Mouse (Mus musculus) C2C12 (cell line): ENCODE measurements around the gene Nudt16l1. TPM values are rescaled to one million over a fixed set of nuclear protein-coding genes. Genes with fewer than 3 reads are reported as not detected.

Experiments
- H3K27me3 ChIP-seq: one replicate; pipeline ENCODE4 v1.6.1; 2011; ENCODE audit not compliant: control insufficient read depth, insufficient read depth, insufficient read length
- H3K36me3 ChIP-seq: one replicate; pipeline ENCODE4 v1.6.1; 2011; ENCODE audit not compliant: control insufficient read depth, insufficient read depth
- H3K4me3 ChIP-seq: one replicate; pipeline ENCODE4 v1.5.1; 2011; ENCODE audit warnings: mild to moderate bottlenecking, control low read depth; ENCODE audit not compliant: poor library complexity, insufficient read depth, severe bottlenecking
- H3K79me2 ChIP-seq: one replicate; pipeline ENCODE4 v1.6.1; 2011; ENCODE audit not compliant: control insufficient read depth, insufficient read depth
- H3K79me3 ChIP-seq: one replicate; pipeline ENCODE4 v1.6.1; 2011; ENCODE audit warnings: low read depth, control low read depth
- H3ac ChIP-seq: one replicate; pipeline ENCODE3; 2011; ENCODE audit warnings: low read depth; ENCODE audit not compliant: control insufficient read depth, insufficient read length
- CEBPB ChIP-seq: IDR thresholded peaks from one replicate; pipeline ENCODE4 v1.6.1; 2011; ENCODE audit warnings: low read depth, mild to moderate bottlenecking, control low read depth, moderate library complexity
- CTCF ChIP-seq: IDR thresholded peaks from one replicate; pipeline ENCODE4 v1.5.1; 2011; ENCODE audit not compliant: control insufficient read depth, insufficient read depth, insufficient read length
- FOSL1 ChIP-seq: IDR thresholded peaks from one replicate; pipeline ENCODE4 v1.8.0; 2011; ENCODE audit warnings: mild to moderate bottlenecking, low read length; ENCODE audit not compliant: poor library complexity, insufficient read depth, severe bottlenecking
- MAX ChIP-seq: IDR thresholded peaks from one replicate; pipeline ENCODE4 v1.6.1; 2011; ENCODE audit warnings: mild to moderate bottlenecking, control low read depth
- MYOD1 ChIP-seq: IDR thresholded peaks from one replicate; pipeline ENCODE4 v1.6.1; 2011; ENCODE audit warnings: low read depth; ENCODE audit not compliant: control insufficient read depth, insufficient read length
- MYOG ChIP-seq: IDR thresholded peaks from one replicate; pipeline ENCODE4 v1.6.1; 2011; ENCODE audit not compliant: control insufficient read depth, insufficient read length; ENCODE audit errors: extremely low read depth
- USF1 ChIP-seq: IDR thresholded peaks from one replicate; pipeline ENCODE4 v1.6.1; 2011; ENCODE audit warnings: low read depth, mild to moderate bottlenecking, control low read depth, moderate library complexity
- polyA plus RNA-seq: library from polyadenylated mRNA; unstranded; fragments of >200 nt; fragmentation: generic; extraction: Trizol; gene quantifications from one replicate; pipeline ENCODE4 v1.2.1, GENCODE M21; 2012; ENCODE audit warnings: missing spikeins

The Nudt16l1 gene
- polyA plus RNA-seq, 1 experiment, result 59.6 TPM

DNA sequence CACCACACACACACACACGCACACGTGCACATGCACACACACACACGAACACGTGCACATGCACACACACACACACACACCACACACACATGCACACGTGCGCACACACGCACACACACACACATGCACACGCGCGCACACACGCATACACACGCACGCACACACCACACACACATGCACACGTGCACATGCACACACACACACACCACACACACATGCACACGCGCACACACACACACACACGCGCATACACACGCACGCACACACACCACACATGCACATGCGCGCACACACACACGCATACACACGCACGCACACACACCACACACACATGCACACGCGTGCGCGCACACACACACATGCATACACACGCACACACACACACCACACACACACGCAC is 3.1 kb upstream of the Nudt16l1 start:
- Histone ChIP-seq H3ac (no peak overlapping the region), H3K79me2 (peaks cover 15% of the 10 kb centered on the region), H3K27me3 (no peaks in the 10 kb centered on the region), H3K79me3 (peaks cover 3% of the 10 kb centered on the region), H3K4me3 (no peak overlapping the region), H3K36me3 (peaks cover 24% of the 10 kb centered on the region)
- TF ChIP-seq MAX (no peak), MYOG (no peak), CEBPB (no peak), FOSL1 (no peak)

DNA sequence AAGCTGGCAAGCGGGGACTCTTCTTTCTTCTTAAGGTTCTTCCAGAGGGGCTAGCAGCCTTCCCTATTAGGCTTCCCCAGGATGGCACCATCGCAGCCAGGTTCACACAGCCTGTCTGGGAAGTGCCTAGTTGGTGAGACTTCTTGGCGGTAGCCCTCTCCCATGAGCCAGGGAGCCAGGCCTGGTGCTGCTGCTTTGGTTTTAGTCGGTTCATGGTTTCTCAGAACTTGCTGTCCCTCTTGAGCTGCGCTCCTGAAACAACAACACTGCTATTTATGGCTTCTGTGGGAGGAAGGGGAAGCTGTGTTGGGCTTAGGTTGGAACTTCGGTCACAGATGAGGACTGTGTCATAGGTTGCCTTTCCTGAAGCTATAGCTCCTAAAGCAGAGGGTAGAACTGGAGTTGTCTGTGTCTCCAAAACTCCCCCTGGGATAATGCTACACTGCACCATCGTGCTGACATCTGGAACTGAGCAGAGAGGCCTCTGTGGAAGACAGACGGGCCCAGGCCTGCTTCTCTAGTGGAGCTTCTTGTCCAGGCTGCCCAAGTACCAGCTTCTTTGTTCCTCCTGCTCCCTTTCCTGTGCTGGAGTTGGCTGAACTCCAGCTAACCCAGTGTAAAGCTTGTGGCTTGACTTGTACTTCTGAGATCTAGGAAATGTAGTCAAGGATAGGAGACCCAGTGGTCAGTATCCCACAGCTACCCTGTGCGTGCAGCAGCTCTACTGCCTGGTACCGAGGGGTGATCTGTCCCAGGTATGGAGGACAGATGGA is 2.4 kb upstream of the Nudt16l1 start:
- no peaks in the 10 kb centered on the region for H3K27me3 ChIP-seq
- peaks cover 3% of the 10 kb centered on the region for H3K79me3 ChIP-seq
- H3K36me3 ChIP-seq, result peaks cover 28% of the 10 kb centered on the region
- H3ac ChIP-seq, result no peak overlapping the region
- no peak overlapping the region for H3K4me3 ChIP-seq
- no peak for TF ChIP-seq MYOG
- TF ChIP-seq USF1, result no peak
- TF ChIP-seq CTCF, result no peak
- TF ChIP-seq CEBPB, result no peak
- TF ChIP-seq MYOD1, result no peak
- no peak for TF ChIP-seq FOSL1
- no peak for TF ChIP-seq MAX
- H3K79me2 ChIP-seq, result peaks cover 15% of the 10 kb centered on the region

DNA sequence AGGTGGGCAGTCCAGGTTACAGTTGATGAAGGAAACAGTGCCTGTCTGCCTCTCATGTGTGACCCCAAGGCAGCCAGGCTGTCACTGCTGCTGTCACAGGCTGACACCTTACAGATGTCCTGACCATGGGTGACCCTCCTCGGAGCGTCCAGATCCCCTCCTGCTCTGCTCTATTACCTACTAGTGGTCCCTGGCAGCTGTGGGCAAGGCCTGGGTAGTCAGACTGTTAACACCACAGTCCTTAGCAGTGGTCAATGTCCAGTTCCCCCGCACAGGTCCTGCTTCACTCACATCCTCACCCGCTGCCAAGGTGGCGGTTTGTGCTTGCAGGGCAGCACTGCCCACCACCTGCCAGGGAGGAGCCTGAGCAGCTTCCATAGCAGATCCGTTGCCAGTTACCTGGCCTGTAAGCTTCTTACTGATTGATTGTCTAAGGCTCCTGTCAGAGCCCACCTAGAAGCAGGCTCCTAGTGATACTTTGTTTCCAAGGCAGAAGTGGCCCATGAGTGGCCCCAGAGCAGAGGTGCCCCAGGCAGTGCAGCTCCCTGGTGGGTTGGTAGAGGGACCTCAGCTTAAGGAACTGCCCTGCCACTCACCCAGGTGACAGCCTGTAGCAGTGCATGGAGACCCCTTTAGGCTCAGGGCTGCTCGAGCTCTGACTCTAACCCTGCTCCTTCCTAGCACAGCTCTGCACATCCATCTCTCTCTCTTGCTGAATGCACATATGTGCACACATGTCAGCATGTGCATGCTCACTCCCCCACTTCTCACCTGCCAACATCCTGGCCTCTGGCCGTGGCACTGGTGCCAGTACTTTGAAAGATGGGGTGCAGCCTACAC is 990 bp upstream of the Nudt16l1 start:
- H3K36me3 ChIP-seq, result peaks cover 34% of the 10 kb centered on the region
- H3K79me3 ChIP-seq, result peaks cover 3% of the 10 kb centered on the region
- H3K27me3 ChIP-seq, result no peaks in the 10 kb centered on the region
- H3K4me3 ChIP-seq, result no peak overlapping the region
- no peak overlapping the region for H3ac ChIP-seq
- no peak for TF ChIP-seq CEBPB
- no peak for TF ChIP-seq MAX
- TF ChIP-seq USF1, result no peak
- no peak for TF ChIP-seq FOSL1
- no peak for TF ChIP-seq CTCF
- TF ChIP-seq MYOG, result no peak
- no peak for TF ChIP-seq MYOD1
- peaks cover 15% of the 10 kb centered on the region for H3K79me2 ChIP-seq

DNA sequence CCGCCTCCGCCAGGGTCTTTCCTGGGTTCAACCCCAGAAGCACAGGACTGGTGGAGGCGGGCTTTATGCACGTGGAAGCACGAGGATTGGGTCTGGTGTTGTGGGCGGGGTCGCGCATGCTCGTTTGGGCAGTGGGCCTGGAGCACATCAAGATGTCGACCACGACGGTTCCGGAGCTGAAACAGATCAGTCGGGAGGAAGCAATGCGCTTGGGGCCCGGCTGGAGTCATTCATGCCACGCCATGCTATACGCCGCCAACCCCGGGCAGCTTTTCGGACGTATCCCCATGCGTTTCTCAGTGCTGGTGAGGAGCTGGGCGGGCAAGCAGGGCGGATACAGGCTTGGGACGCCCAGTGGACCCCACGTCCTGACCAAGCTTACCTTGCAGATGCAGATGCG is 428 bp downstream of the Nudt16l1 start:
- Histone ChIP-seq H3K4me3 (peak overlapping the region; percentile 86), H3K79me3 (peaks cover 3% of the 10 kb centered on the region), H3K79me2 (peaks cover 15% of the 10 kb centered on the region), H3K27me3 (no peaks in the 10 kb centered on the region), H3K36me3 (peaks cover 35% of the 10 kb centered on the region), H3ac (peak overlapping the region; percentile 80)
- TF ChIP-seq USF1, result no peak
- TF ChIP-seq FOSL1, result no peak
- no peak for TF ChIP-seq MYOD1
- no peak for TF ChIP-seq CEBPB

DNA sequence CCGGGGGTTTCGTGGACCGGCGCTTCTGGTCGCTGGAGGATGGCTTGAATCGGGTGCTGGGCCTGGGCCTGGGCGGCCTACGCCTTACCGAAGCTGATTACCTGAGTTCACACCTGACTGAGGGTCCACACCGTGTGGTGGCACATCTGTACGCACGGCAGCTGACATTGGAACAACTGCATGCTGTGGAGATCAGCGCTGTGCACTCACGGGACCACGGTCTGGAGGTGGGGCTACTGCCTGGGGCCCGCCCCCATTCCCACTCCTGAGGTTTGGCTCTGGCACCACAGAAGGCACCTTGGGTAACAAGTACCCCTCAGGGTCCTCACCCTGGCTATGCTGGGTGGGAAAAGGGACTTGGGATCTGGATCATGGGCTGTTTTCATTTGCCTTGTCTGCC is 851 bp downstream of the Nudt16l1 start:
- TF ChIP-seq CEBPB, result no peak
- no peak for TF ChIP-seq CTCF
- no peak for TF ChIP-seq USF1
- no peak for TF ChIP-seq MYOG
- no peak for TF ChIP-seq MAX
- TF ChIP-seq FOSL1, result no peak
- no peak for TF ChIP-seq MYOD1
- Histone ChIP-seq H3K36me3 (peaks cover 35% of the 10 kb centered on the region), H3K4me3 (peak overlapping the region; percentile 86), H3K79me3 (peaks cover 3% of the 10 kb centered on the region), H3ac (peak overlapping the region; percentile 80), H3K27me3 (no peaks in the 10 kb centered on the region), H3K79me2 (peaks cover 15% of the 10 kb centered on the region)
